Mouse (Mus musculus) gastrocnemius, postnatal 36 days (tissue): Measurements from ENCODE around the gene Ttc30a2. TPM values are rescaled to one million over a fixed set of nuclear protein-coding genes. Genes with fewer than 3 reads are reported as not detected.

Experiments used
- DNase-seq, 2 experiments: peaks; one replicate each; pipeline ENCODE4 v3.0.0; 2022
- intact Hi-C: fragments of 180-260 bp; cut with DNase I; formaldehyde crosslinking; loops from one replicate; pipeline ENCODE4 v1.15.1; 2025
- total RNA-seq, 2 experiments: library from RNA; stranded (reverse); gene quantifications; 2 replicates each; pipeline ENCODE4 v1.2.3; 2021

The Ttc30a2 gene
- total RNA-seq, 2 experiments from 2014 or later: 0.28 TPM; not detected in 1

DNA sequence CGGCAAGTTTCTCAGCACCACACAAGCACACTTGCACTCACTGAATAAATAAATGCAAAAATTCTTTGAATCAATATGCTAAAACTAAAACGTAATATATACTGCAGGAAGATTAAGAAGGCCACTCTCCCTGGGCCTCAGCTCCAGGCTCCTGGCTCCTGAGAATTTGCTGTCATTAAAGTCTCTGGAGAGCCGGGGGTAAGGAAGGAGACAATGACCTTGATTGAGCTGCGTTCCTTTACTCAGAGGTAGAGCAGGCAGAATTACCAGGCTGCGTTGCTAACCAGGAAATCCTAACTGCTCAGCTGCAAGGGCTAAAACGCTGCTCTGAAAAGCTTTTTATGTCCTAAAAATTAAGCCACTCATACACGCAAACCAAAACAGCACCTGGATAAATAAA, 44.4 kb downstream of the Ttc30a2 start:
- DNase-seq: no peak
- intact Hi-C loops: no loop called here

DNA sequence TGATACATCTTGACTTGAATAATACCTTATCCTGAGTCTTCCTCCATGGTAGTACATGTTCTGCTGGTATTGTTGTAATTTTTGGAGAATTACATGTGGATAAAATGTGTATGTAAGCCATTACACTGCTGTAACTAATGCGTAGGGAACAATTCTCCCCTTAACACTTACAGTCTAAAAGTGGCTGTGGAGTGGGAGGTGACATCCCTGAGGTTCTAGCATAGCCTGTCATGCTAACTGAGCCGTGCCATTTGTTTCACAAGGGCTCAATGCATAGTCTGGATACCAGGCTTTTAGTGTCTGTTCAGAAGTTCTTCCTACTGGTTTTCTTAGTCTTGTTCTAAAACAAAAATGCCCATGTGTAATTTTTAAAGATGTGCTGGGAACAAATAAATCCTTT, 47.0 kb downstream of the Ttc30a2 start:
- no peak for DNase-seq
- intact Hi-C loops: no loop called here

DNA sequence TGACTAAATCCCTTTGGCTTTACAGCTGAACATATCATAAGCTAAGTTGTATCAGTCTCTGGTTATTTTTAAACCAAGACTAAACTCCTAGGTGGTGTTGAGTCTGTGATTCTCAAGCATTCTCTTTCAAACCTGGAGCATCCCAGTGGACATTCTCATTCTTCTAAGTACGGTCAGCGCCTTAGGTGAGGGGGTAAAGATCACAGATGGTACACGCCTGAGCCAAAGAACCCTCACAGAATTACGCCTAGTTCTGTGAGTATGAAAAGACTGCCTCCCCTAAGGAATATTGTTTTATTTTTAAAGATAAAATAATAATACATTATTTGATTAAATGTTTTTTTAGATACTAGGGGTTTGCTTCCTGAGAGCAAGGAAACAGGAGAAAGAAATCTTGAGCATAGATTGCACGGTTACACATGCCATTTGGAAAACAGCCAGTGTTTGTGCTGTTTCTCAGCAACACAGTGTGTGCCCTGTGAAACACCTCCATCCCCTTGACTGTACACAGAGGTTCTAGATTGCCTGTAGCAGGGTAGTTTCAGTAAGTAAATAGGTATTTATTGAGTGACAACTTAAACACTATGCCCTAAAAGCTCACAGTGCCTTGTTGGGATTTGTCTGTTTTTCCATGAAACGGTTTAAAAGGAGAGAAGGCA, 48.1 kb downstream of the Ttc30a2 start:
- no peak for DNase-seq
- intact Hi-C loops: no loop called here

DNA sequence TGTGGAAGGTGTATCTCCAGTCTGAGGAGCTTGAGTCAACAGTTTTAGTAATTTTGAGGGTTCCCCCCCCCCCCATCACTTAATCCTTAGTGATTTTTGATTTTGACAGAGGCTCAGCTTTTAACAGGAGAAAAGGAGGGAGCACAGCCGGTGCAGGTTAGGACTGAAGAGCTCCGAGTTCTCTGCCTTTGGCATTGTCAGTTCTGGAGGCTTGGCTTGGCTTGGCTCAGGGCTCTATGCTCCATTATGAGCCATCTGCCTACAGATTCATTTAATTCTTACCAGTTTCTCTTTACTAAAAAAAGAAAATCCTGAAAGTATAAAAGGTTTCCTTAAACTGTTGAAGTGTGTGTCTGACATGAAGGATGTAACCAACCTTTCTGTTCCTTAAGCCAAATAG, 48.8 kb downstream of the Ttc30a2 start:
- no peak for DNase-seq
- intact Hi-C loops: no loop called here

DNA sequence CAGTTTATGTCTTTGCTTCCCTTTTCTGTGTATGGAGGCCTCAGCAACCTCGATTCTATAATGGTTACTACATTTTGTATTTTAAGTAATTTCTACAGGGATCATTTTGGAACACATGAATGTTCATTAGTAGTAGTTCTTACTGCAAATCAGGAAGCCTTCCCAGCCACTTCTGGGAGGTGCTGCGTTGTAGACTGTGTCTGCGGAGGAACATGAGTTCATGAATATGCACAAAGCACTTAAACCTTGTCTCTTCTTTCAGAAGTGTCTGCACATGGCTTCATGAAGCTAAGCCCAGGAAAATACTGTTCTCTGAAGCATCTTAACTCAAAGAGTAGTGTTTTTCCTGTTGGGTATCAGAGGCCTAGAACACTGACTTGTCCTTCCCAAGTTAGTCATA, 50.0 kb downstream of the Ttc30a2 start:
- intact Hi-C loops: no loop called here
- no peak for DNase-seq

DNA sequence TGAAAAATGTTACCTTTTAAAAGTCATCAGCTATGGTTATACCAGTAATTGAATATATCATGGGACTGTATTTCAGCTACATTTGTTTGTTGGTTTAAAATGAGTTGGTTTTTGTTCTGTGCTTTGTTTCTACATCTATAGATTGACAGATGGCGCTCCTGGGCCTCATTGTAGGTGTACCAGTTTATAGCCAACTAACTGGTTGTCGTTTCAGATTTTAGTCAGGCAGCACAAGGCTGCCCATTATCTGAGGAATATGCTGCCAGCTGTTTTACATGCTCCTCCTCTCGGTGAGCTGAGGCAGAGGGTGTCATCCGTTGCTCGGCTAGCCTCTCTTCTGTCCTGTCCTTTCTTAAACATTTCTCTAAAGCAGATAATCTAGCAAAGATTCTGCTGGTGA, 51.9 kb downstream of the Ttc30a2 start:
- intact Hi-C loops: no loop called here
- DNase-seq: no peak

Other genes with a start within 250 kb of the Ttc30a2 start
- gene Agps, start 146.0 kb downstream of the Ttc30a2 start, total RNA-seq: 10 to 100 TPM; 21.6 to 24.0 TPM
- 1 to 10 TPM; 1.8 to 3.9 TPM for gene Ttc30b, start 39.6 kb downstream of the Ttc30a2 start, total RNA-seq
- gene Ttc30a1, start 3.8 kb upstream of the Ttc30a2 start, total RNA-seq: 1 to 10 TPM in 1 of 2 experiments, under 1 TPM in 1; 0.72 to 1.3 TPM